In the genomic region with DNA sequence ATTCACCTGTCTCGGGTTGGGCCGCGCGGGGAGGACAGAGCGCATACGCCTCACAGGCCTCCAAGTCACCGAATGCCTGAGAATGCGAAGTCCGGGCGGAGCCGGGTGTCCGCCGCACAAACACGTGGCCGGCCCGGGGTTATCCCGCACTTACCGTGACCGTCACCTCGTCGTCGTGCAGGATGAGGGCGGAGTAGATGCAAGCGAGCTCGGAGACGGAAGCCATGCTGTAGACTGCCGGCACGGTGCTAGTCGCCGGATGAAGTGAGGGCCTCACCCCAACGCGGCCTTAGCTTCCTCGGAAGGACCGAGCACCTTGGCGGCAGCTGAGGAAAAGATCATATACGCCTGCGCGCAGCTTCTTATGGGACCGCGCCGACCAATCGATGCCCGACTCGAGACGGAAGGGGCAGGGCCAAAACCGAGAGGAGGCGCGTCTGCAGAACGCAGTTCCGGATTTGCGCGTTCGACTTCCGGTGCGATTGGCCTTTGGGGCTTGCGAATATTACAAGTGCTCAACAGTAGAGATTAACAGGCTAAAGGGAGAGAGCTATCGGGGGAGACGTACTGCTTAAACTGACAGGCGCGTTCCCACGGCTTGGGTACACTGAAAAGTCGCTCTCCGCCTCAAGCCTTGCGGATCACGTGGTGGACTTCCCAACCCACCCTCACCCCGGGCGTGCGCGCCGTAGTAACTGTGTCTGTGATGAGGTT, we compare ENCODE assay signal across 8 mouse cellular contexts. TPM values are rescaled to one million over a fixed set of nuclear protein-coding genes. Genes with fewer than 3 reads are reported as not detected.
DNase-seq lines count a peak whose midpoint lies in the region; ATAC-seq lines count a peak whose summit lies in the region.

A gene (minus strand): TSS at position 340 of the 714 bp plus-strand sequence.

- peak; percentile 98 for DNase-seq in adipocyte (ENCODE audit: low spot score)
- DNase-seq in embryo, embryonic 10 days (ENCODE audit: low spot score), result peak; percentile 99
- peak; percentile 92 for DNase-seq in gastrocnemius, postnatal 10 days
- DNase-seq in induced T-regulatory cell, adult 2 months (ENCODE audit: low read depth), result peak; percentile 99
- DNase-seq in left cerebral cortex, adult 9 months (ENCODE audit: low spot score in 2 of 2), result peak; percentile 89 to 97
- peak; percentile 96 for DNase-seq in right cerebral cortex, postnatal 14 days
- peak; percentile 93 to 96 for DNase-seq in urinary bladder, postnatal 36 days (ENCODE audit: low spot score in 2 of 2)

- ATAC-seq in megakaryocyte progenitor cell, adult 5-6 weeks (replicated peaks; ENCODE audit: poor library complexity), result peak; percentile 74

RNA-seq across cellular contexts. Expression of the gene that starts here (rescaled TPM):
- total RNA-seq in gastrocnemius, postnatal 10 days (2021), result 1,000 to 10,000 TPM; 1,829 to 1,854 TPM
- total RNA-seq in megakaryocyte progenitor cell, adult 5-6 weeks (2015), result 3,301 and 3,503 TPM in 2 replicates
- 5,104 and 5,789 TPM in 2 replicates for total RNA-seq in megakaryocyte progenitor cell, adult 5-6 weeks (2017)

Comparison
In these comparisons a context has a peak if more than half of its experiments do, and no peak if none do; other contexts are left out.
1. Peak in every context shown above with its lines: DNase-seq and ATAC-seq.